Mouse (Mus musculus): ENCODE measurements around the gene Gm42674. TPM values are rescaled to one million over a fixed set of nuclear protein-coding genes. Genes with fewer than 3 reads are reported as not detected.

Gm42674 gene
- polyA plus RNA-seq, 1 experiment from 2014 or later: not detected

DNA sequence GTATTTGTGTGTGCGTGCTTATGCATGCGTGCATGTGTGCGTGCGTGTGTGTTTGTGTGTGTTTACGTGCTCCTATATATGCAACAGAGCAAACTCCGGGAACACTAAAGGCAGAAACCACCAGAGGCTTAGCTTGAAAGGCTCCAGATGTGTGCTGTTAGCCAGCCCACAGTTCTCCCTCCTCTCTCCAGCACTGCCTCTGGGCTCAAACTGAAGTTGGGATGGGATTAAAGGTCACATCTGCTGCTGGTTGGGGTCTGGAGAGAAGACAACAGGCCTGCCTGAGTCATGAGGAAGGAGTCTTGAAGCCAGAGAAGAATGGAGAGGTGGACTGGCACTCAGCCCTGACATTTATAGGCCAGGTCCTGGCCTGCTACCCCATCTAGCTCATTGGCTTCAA is 4.5 kb downstream of the Gm42674 start:
- Histone ChIP-seq H3K9ac (replicated peaks; ENCODE audit: low read length) (no peak overlapping the region), H3K4me3 (ENCODE audit: low read length) (no peak overlapping the region), H3K4me2 (replicated peaks; ENCODE audit: low read depth, low read length) (no peak overlapping the region), H3K27ac (ENCODE audit: low read length) (no peak overlapping the region; the same call in 1 of the 2 replicates), H3K9me3 (ENCODE audit: low read length) (no peaks in the 10 kb centered on the region), H3K36me3 (ENCODE audit: insufficient read depth, low read length) (no peaks in the 10 kb centered on the region), H3K27me3 (ENCODE audit: insufficient read depth, low read length) (no peaks in the 10 kb centered on the region), H3K4me1 (ENCODE audit: insufficient read depth, low read length) (peaks cover 18% of the 10 kb centered on the region)
- ATAC-seq (ENCODE audit: low FRiP score, low TSS enrichment): peak; percentile 47; the same call in 1 of the 2 replicates
- WGBS: 72% methylated on average over 6 of the region's 6 CpGs

GRCm38 (mm10) chr3:90607361-90607760 is 5.7 kb downstream of the Gm42674 start:
- H3K27ac ChIP-seq (ENCODE audit: low read length): no peak overlapping the region
- 83% methylated on average over 3 of the region's 3 CpGs for WGBS

DNA sequence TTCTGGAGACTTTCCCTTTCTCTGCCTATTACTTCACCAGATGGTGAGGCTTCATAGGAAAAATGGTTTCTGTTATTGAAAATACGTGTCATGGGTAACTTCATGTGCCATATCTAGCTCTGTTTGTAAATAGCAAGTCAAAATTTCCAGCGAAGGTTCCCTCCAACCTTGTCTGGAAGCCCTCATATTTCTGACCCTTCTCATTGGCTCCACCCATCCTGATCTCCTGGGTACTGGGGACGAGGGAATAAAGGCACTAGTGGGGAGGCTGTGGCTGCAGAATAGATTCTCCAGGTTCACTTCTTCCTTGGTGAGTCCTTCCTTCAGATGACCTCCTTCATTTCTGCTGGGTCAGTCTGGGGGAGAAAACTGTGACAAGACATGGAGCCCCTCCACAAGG is 6.5 kb downstream of the Gm42674 start, which contains the start of gene S100a5:
TSS of gene S100a5 (plus strand) at position 301 of the 400 bp plus-strand sequence.
- no peak for ATAC-seq (ENCODE audit: low FRiP score, low TSS enrichment)
- H3K36me3 ChIP-seq (ENCODE audit: insufficient read depth, low read length): no peaks in the 10 kb centered on the region
- peaks cover 25% of the 10 kb centered on the region for H3K4me1 ChIP-seq (ENCODE audit: insufficient read depth, low read length)
- no peak within 1 kb of the TSS for H3K4me2 ChIP-seq (replicated peaks; ENCODE audit: low read depth, low read length)
- H3K4me3 ChIP-seq (ENCODE audit: low read length): no peak within 1 kb of the TSS
- WGBS: 63% methylated on average over 3 of the region's 3 CpGs
- no peaks in the 10 kb centered on the region for H3K9me3 ChIP-seq (ENCODE audit: low read length)
- no peak within 1 kb of the TSS for H3K27ac ChIP-seq (ENCODE audit: low read length)
- no peak within 1 kb of the TSS for H3K9ac ChIP-seq (replicated peaks; ENCODE audit: low read length)
- H3K27me3 ChIP-seq (ENCODE audit: insufficient read depth, low read length): no peaks in the 10 kb centered on the region

More at GRCm38 (mm10) chr3:90607361-90607760, 5.7 kb downstream of the Gm42674 start:
- H3K4me2 ChIP-seq (replicated peaks; ENCODE audit: low read depth, low read length): no peak overlapping the region
- H3K36me3 ChIP-seq (ENCODE audit: insufficient read depth, low read length): no peaks in the 10 kb centered on the region
- no peak for ATAC-seq (ENCODE audit: low FRiP score, low TSS enrichment)
- no peaks in the 10 kb centered on the region for H3K9me3 ChIP-seq (ENCODE audit: low read length)
- no peak overlapping the region for H3K9ac ChIP-seq (replicated peaks; ENCODE audit: low read length)
- H3K4me1 ChIP-seq (ENCODE audit: insufficient read depth, low read length): peaks cover 20% of the 10 kb centered on the region
- H3K27me3 ChIP-seq (ENCODE audit: insufficient read depth, low read length): no peaks in the 10 kb centered on the region
- H3K4me3 ChIP-seq (ENCODE audit: low read length): no peak overlapping the region

GRCm38 (mm10) chr3:90609102-90609501 is 7.4 kb downstream of the Gm42674 start:
- Histone ChIP-seq H3K4me2 (replicated peaks; ENCODE audit: low read depth, low read length) (no peak overlapping the region), H3K9ac (replicated peaks; ENCODE audit: low read length) (no peak overlapping the region), H3K27ac (ENCODE audit: low read length) (no peak overlapping the region), H3K4me3 (ENCODE audit: low read length) (no peak overlapping the region), H3K36me3 (ENCODE audit: insufficient read depth, low read length) (no peaks in the 10 kb centered on the region), H3K9me3 (ENCODE audit: low read length) (no peaks in the 10 kb centered on the region), H3K4me1 (ENCODE audit: insufficient read depth, low read length) (peaks cover 27% of the 10 kb centered on the region), H3K27me3 (ENCODE audit: insufficient read depth, low read length) (no peaks in the 10 kb centered on the region)
- ATAC-seq (ENCODE audit: low FRiP score, low TSS enrichment): no peak

DNA sequence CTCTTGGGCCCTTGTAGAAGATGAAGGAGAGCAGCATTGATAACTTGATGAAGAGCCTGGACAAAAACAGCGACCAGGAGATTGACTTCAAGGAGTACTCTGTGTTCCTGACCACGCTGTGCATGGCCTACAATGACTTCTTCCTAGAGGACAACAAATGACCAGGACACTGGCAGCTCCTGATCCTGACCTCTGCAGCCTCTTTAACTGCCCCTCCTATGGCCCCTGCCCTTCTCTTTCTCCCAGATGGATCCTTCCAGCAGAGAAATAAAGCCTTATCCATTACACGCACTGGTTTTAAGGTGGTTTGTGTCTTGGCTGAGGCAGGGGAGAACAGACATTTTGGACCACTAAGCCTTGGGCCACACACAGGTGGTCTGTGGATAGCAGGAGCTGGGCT is 9.8 kb downstream of the Gm42674 start:
- H3K36me3 ChIP-seq (ENCODE audit: insufficient read depth, low read length): no peaks in the 10 kb centered on the region
- H3K4me3 ChIP-seq (ENCODE audit: low read length): no peak overlapping the region
- peaks cover 13% of the 10 kb centered on the region for H3K4me1 ChIP-seq (ENCODE audit: insufficient read depth, low read length)
- no peak overlapping the region for H3K27ac ChIP-seq (ENCODE audit: low read length)
- no peak overlapping the region for H3K4me2 ChIP-seq (replicated peaks; ENCODE audit: low read depth, low read length)
- H3K9ac ChIP-seq (replicated peaks; ENCODE audit: low read length): no peak overlapping the region
- no peaks in the 10 kb centered on the region for H3K9me3 ChIP-seq (ENCODE audit: low read length)
- H3K27me3 ChIP-seq (ENCODE audit: insufficient read depth, low read length): no peaks in the 10 kb centered on the region
- WGBS: 83% methylated on average over 3 of the region's 3 CpGs
- no peak for ATAC-seq (ENCODE audit: low FRiP score, low TSS enrichment)

DNA sequence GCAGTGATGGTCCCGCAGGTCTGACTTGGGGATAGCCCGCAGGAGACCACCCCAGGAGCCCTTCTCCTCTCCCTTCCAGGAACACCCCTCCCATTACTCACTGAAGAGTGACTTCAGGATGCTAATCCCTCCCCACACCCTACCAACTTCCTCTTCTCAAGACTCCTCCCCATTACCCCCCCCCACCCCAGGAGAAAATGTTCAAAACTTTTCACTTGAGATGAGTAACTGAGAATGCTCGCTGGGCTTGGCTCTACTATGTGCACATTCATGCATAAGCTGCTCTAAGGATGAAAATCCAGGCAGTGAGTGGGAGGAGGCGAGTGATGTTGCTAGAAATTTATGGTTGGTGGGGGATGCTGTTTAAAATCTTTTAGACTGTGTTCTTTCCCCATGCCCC is 10.4 kb downstream of the Gm42674 start:
- H3K9me3 ChIP-seq (ENCODE audit: low read length): no peaks in the 10 kb centered on the region
- 53% methylated on average over 4 of the region's 4 CpGs for WGBS
- no peak overlapping the region for H3K4me3 ChIP-seq (ENCODE audit: low read length)
- H3K9ac ChIP-seq (replicated peaks; ENCODE audit: low read length): no peak overlapping the region
- no peaks in the 10 kb centered on the region for H3K27me3 ChIP-seq (ENCODE audit: insufficient read depth, low read length)
- H3K36me3 ChIP-seq (ENCODE audit: insufficient read depth, low read length): no peaks in the 10 kb centered on the region
- no peak overlapping the region for H3K27ac ChIP-seq (ENCODE audit: low read length)
- H3K4me1 ChIP-seq (ENCODE audit: insufficient read depth, low read length): peaks cover 13% of the 10 kb centered on the region
- no peak for ATAC-seq (ENCODE audit: low FRiP score, low TSS enrichment)
- H3K4me2 ChIP-seq (replicated peaks; ENCODE audit: low read depth, low read length): no peak overlapping the region

- peak; percentile 80 for ATAC-seq (ENCODE audit: low FRiP score, low TSS enrichment)
- H3K36me3 ChIP-seq (ENCODE audit: insufficient read depth, low read length): no peaks in the 10 kb centered on the region
- H3K27ac ChIP-seq (ENCODE audit: low read length): no peak within 1 kb of the TSS
- peak within 1 kb of the TSS; percentile 69 for H3K4me2 ChIP-seq (replicated peaks; ENCODE audit: low read depth, low read length)
- peaks cover 6% of the 10 kb centered on the region; the same call in 1 of the 2 replicates for H3K9me3 ChIP-seq (ENCODE audit: low read length)
- H3K27me3 ChIP-seq (ENCODE audit: insufficient read depth, low read length): no peaks in the 10 kb centered on the region
- WGBS: 0% methylated on average over 23 of the region's 23 CpGs
- H3K4me3 ChIP-seq (ENCODE audit: low read length): peak within 1 kb of the TSS; percentile 48
- H3K4me1 ChIP-seq (ENCODE audit: insufficient read depth, low read length): peaks cover 13% of the 10 kb centered on the region
- peak within 1 kb of the TSS; percentile 64 for H3K9ac ChIP-seq (replicated peaks; ENCODE audit: low read length)
Measured at GRCm38 (mm10) chr3:90612728-90613291, 11.1 kb downstream of the Gm42674 start, which contains the start of gene S100a6. TSS of gene S100a6 (plus strand) at chr3:90612882.

- H3K4me1 ChIP-seq (ENCODE audit: insufficient read depth, low read length): peaks cover 13% of the 10 kb centered on the region
- peak; percentile 5; the same call in 1 of the 2 replicates for ATAC-seq (ENCODE audit: low FRiP score, low TSS enrichment)
- H3K27ac ChIP-seq (ENCODE audit: low read length): no peak overlapping the region
- H3K4me2 ChIP-seq (replicated peaks; ENCODE audit: low read depth, low read length): peak overlapping the region; percentile 69
- H3K9ac ChIP-seq (replicated peaks; ENCODE audit: low read length): peak overlapping the region; percentile 64; the same call in 1 of the 2 replicates
- no peaks in the 10 kb centered on the region for H3K27me3 ChIP-seq (ENCODE audit: insufficient read depth, low read length)
- WGBS: 52% methylated on average over 7 of the region's 7 CpGs
- H3K9me3 ChIP-seq (ENCODE audit: low read length): peaks cover 6% of the 10 kb centered on the region; the same call in 1 of the 2 replicates
- H3K36me3 ChIP-seq (ENCODE audit: insufficient read depth, low read length): no peaks in the 10 kb centered on the region
- peak overlapping the region; percentile 48 for H3K4me3 ChIP-seq (ENCODE audit: low read length)
Measured at GRCm38 (mm10) chr3:90613461-90614147, 11.9 kb downstream of the Gm42674 start.

- no peak overlapping the region for H3K27ac ChIP-seq (ENCODE audit: low read length)
- H3K36me3 ChIP-seq (ENCODE audit: insufficient read depth, low read length): no peaks in the 10 kb centered on the region
- peaks cover 13% of the 10 kb centered on the region for H3K4me1 ChIP-seq (ENCODE audit: insufficient read depth, low read length)
- WGBS: 69% methylated on average over 6 of the region's 6 CpGs
- no peak for ATAC-seq (ENCODE audit: low FRiP score, low TSS enrichment)
- H3K4me2 ChIP-seq (replicated peaks; ENCODE audit: low read depth, low read length): peak overlapping the region; percentile 69
- no peak overlapping the region for H3K9ac ChIP-seq (replicated peaks; ENCODE audit: low read length)
- H3K9me3 ChIP-seq (ENCODE audit: low read length): peaks cover 6% of the 10 kb centered on the region; the same call in 1 of the 2 replicates
- H3K4me3 ChIP-seq (ENCODE audit: low read length): no peak overlapping the region
- H3K27me3 ChIP-seq (ENCODE audit: insufficient read depth, low read length): no peaks in the 10 kb centered on the region
Measured at GRCm38 (mm10) chr3:90614148-90614530, 12.4 kb downstream of the Gm42674 start.

All from kidney, embryonic 16.5 days (tissue).